15 mouse cellular contexts compared by ENCODE assay signal in the genomic region with DNA sequence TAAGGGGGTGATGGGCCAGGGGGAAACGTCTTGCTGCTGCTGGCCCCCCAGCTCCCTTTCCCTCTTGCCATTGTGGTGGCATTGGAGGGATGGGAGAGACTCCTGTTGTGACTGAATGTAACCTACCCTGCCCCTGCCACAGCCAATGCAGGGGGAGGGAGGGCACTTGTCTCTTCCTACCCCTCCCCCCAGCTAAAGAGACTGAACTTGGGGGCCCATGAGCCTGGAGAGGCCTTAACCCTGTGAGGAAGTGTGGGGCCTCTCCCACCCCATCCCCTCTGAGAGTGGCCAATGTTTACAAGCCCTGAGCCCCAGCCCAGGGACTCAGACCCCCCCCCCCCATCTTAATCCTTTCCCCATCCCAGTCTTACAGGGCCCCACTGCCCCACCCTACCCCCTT. TPM values are rescaled to one million over a fixed set of nuclear protein-coding genes. Genes with fewer than 3 reads are reported as not detected.
A peak's percentile ranks its signal among the peaks of the same experiment; 100 is the strongest.
DNase-seq lines count a peak whose midpoint lies in the region; ATAC-seq and TF ChIP-seq lines count a peak whose summit lies in the region.
"Had no signal": no experiment of that assay in that cellular context is flagged by ENCODE, and none has a peak within 500 bp of the region (broad histone marks: within the 10 kb centered on the region; RNA-seq: fewer than 3 reads in every experiment).

No protein-coding gene starts in this region.

- no peak for ATAC-seq in forebrain, embryonic 13.5 days
- no peak for ATAC-seq in forebrain, embryonic 11.5 days (replicated peaks; ENCODE audit: low FRiP score)
- no peak for ATAC-seq in limb, embryonic 12.5 days (ENCODE audit: insufficient number of reproducible peaks, insufficient read depth, low FRiP score, low TSS enrichment, low read depth)
- ATAC-seq in hindbrain, embryonic 13.5 days (ENCODE audit: low FRiP score): no peak
- ATAC-seq: liver, postnatal 0 days had no signal

- H3K4me3 ChIP-seq in forebrain, embryonic 13.5 days: no peak overlapping the region
- no peak overlapping the region for H3K4me3 ChIP-seq in forebrain, embryonic 11.5 days (ENCODE audit: low read depth, low read length)
- no peak overlapping the region for H3K4me3 ChIP-seq in limb, embryonic 12.5 days (replicated peaks)
- H3K4me3 ChIP-seq in limb, embryonic 10.5 days: no peak overlapping the region
- H3K4me3 ChIP-seq in hindbrain, embryonic 13.5 days: no peak overlapping the region
- H3K4me3 ChIP-seq in myocyte: no peak overlapping the region
- H3K4me3 ChIP-seq: kidney, embryonic 15.5 days; stomach, embryonic 15.5 days had no signal

- 0 out of 2 replicates have a peak overlapping the region, but pooled peaks have one; percentile 26 for H3K9ac ChIP-seq in forebrain, embryonic 13.5 days
- H3K9ac ChIP-seq in forebrain, embryonic 11.5 days (ENCODE audit: low read length): no peak overlapping the region
- H3K9ac ChIP-seq in limb, embryonic 12.5 days (replicated peaks): 0 out of 2 replicates have a peak overlapping the region, but pooled peaks have one; percentile 23
- no peak overlapping the region for H3K9ac ChIP-seq in hindbrain, embryonic 13.5 days
- H3K9ac ChIP-seq: kidney, embryonic 15.5 days; liver, postnatal 0 days; stomach, embryonic 15.5 days had no signal

- no peak overlapping the region for H3ac ChIP-seq in myocyte (ENCODE audit: control insufficient read depth, insufficient read length)

- peaks cover 77% of the 10 kb centered on the region for H3K36me3 ChIP-seq in forebrain, embryonic 13.5 days (ENCODE audit: poor library complexity, severe bottlenecking)
- peaks cover 27% of the 10 kb centered on the region for H3K36me3 ChIP-seq in forebrain, embryonic 11.5 days (ENCODE audit: control insufficient read depth, insufficient read depth, low read length)
- peaks cover 75% of the 10 kb centered on the region for H3K36me3 ChIP-seq in limb, embryonic 12.5 days
- peaks cover 82% of the 10 kb centered on the region for H3K36me3 ChIP-seq in limb, embryonic 10.5 days
- H3K36me3 ChIP-seq in hindbrain, embryonic 13.5 days: peaks cover 77% of the 10 kb centered on the region
- no peaks in the 10 kb centered on the region for H3K36me3 ChIP-seq in myocyte (ENCODE audit: control insufficient read depth, insufficient read depth)

- H3K4me1 ChIP-seq in forebrain, embryonic 13.5 days: peaks cover 48% of the 10 kb centered on the region
- peaks cover 12% of the 10 kb centered on the region for H3K4me1 ChIP-seq in forebrain, embryonic 11.5 days (replicated peaks; ENCODE audit: control insufficient read depth, insufficient read depth, low read length)
- peaks cover 37% of the 10 kb centered on the region for H3K4me1 ChIP-seq in limb, embryonic 12.5 days (replicated peaks)
- peaks cover 47% of the 10 kb centered on the region for H3K4me1 ChIP-seq in limb, embryonic 10.5 days
- peaks cover 48% of the 10 kb centered on the region for H3K4me1 ChIP-seq in hindbrain, embryonic 13.5 days (replicated peaks)

- no peak overlapping the region for H3K27ac ChIP-seq in forebrain, embryonic 13.5 days
- no peak overlapping the region for H3K27ac ChIP-seq in forebrain, embryonic 11.5 days (ENCODE audit: low read depth, low read length)
- H3K27ac ChIP-seq in limb, embryonic 12.5 days: no peak overlapping the region
- H3K27ac ChIP-seq in limb, embryonic 10.5 days: no peak overlapping the region
- H3K27ac ChIP-seq in hindbrain, embryonic 13.5 days: peak overlapping the region; percentile 76

- TF ChIP-seq POLR2A in myocyte (IDR thresholded peaks at IDR 0.05; ENCODE audit: insufficient read length, low read depth): no peak

- no peaks in the 10 kb centered on the region for H3K9me3 ChIP-seq in forebrain, embryonic 13.5 days (replicated peaks)
- H3K9me3 ChIP-seq in forebrain, embryonic 11.5 days (ENCODE audit: control insufficient read depth, low read length): no peaks in the 10 kb centered on the region
- no peaks in the 10 kb centered on the region for H3K9me3 ChIP-seq in limb, embryonic 12.5 days
- H3K9me3 ChIP-seq in limb, embryonic 10.5 days (replicated peaks): no peaks in the 10 kb centered on the region
- no peaks in the 10 kb centered on the region for H3K9me3 ChIP-seq in hindbrain, embryonic 13.5 days
- H3K9me3 ChIP-seq: kidney, embryonic 15.5 days; stomach, embryonic 15.5 days had no signal

- no peaks in the 10 kb centered on the region for H3K27me3 ChIP-seq in forebrain, embryonic 13.5 days
- no peaks in the 10 kb centered on the region for H3K27me3 ChIP-seq in forebrain, embryonic 11.5 days (ENCODE audit: control insufficient read depth, insufficient read depth, low read length)
- no peaks in the 10 kb centered on the region for H3K27me3 ChIP-seq in limb, embryonic 12.5 days
- no peaks in the 10 kb centered on the region for H3K27me3 ChIP-seq in limb, embryonic 10.5 days (ENCODE audit: low read depth, poor library complexity, severe bottlenecking)
- H3K27me3 ChIP-seq in hindbrain, embryonic 13.5 days: no peaks in the 10 kb centered on the region
- H3K27me3 ChIP-seq in myocyte (ENCODE audit: control insufficient read depth, insufficient read depth, insufficient read length): no peaks in the 10 kb centered on the region
- H3K27me3 ChIP-seq: kidney, embryonic 15.5 days; stomach, embryonic 15.5 days had no signal

- H3K79me2 ChIP-seq in myocyte (ENCODE audit: control insufficient read depth, insufficient read depth): peaks cover 28% of the 10 kb centered on the region

- DNase-seq in forebrain, embryonic 11.5 days (ENCODE audit: low spot score): no peak
- DNase-seq in limb, embryonic 10.5 days (ENCODE audit: low spot score): no peak
- DNase-seq in testis, postnatal 14 days (ENCODE audit: low spot score): no peak
- DNase-seq: adrenal gland, postnatal 10 days; cerebellum, postnatal 14 days; liver, postnatal 0 days had no signal

- H3K4me2 ChIP-seq in forebrain, embryonic 13.5 days: no peak overlapping the region
- no peak overlapping the region for H3K4me2 ChIP-seq in forebrain, embryonic 11.5 days (ENCODE audit: low read depth, low read length, severe bottlenecking)
- H3K4me2 ChIP-seq in limb, embryonic 12.5 days: no peak overlapping the region
- no peak overlapping the region for H3K4me2 ChIP-seq in hindbrain, embryonic 13.5 days
- no peak overlapping the region for H3K4me2 ChIP-seq in myocyte (ENCODE audit: low read depth)
- H3K4me2 ChIP-seq: kidney, embryonic 15.5 days; stomach, embryonic 15.5 days had no signal

- 30% methylated on average over 1 of the region's 1 CpGs for WGBS in forebrain, embryonic 13.5 days
- 61% methylated on average over 1 of the region's 1 CpGs for WGBS in forebrain, embryonic 11.5 days
- WGBS in limb, embryonic 12.5 days: 67% methylated on average over 1 of the region's 1 CpGs
- WGBS in limb, embryonic 10.5 days: 78% methylated on average over 1 of the region's 1 CpGs
- WGBS in hindbrain, embryonic 13.5 days: 33% methylated on average over 1 of the region's 1 CpGs

TF ChIP-seq in myocyte, 11 proteins besides CTCF, POLR2A, EP300 and RAD21 (continues in another document):
- TF ChIP-seq MYOG (IDR thresholded peaks at IDR 0.05; ENCODE audit: control insufficient read depth in 1 of 3, insufficient read depth in 1 of 3, insufficient read length in 2 of 3, low read depth in 2 of 3): no peak

RNA-seq across cellular contexts. Expression of a gene that starts 5.6 kb away (rescaled TPM):
- 0.35 TPM in 1 of 2 replicates, not detected in the other for polyA plus RNA-seq in forebrain, embryonic 13.5 days (2015; fragmentation: Nextera tagmentation; extraction: Ambion mirVana)
- 0.40 and 0.84 TPM in 2 replicates for polyA plus RNA-seq in forebrain, embryonic 11.5 days (2014; fragmentation: Nextera tagmentation; extraction: Ambion mirVana)
- 0.71 TPM in 1 of 2 replicates, not detected in the other for polyA plus RNA-seq in limb, embryonic 12.5 days (2016; fragmentation: Nextera tagmentation; extraction: Ambion mirVana)
- polyA plus RNA-seq in limb, embryonic 10.5 days (2016; fragmentation: Nextera tagmentation; extraction: Ambion mirVana): 1.5 and 2.4 TPM in 2 replicates
- polyA plus RNA-seq in hindbrain, embryonic 13.5 days (2015; fragmentation: Nextera tagmentation; extraction: Ambion mirVana): not detected in 2 replicates
- not detected for polyA plus RNA-seq in myocyte (2012; fragmentation: generic; extraction: Trizol)
- polyA plus RNA-seq: C2C12; heart, embryonic 14.5 days; small intestine, adult 2 months; stomach, embryonic 15.5 days had no signal

RNA-seq across cellular contexts. Expression of a gene that starts 5.9 kb away (rescaled TPM):
- 483 and 508 TPM in 2 replicates for polyA plus RNA-seq in forebrain, embryonic 13.5 days (2015; fragmentation: Nextera tagmentation; extraction: Ambion mirVana)
- polyA plus RNA-seq in forebrain, embryonic 11.5 days (2014; fragmentation: Nextera tagmentation; extraction: Ambion mirVana): 410 and 508 TPM in 2 replicates
- 337 and 349 TPM in 2 replicates for polyA plus RNA-seq in limb, embryonic 12.5 days (2016; fragmentation: Nextera tagmentation; extraction: Ambion mirVana)
- 257 and 295 TPM in 2 replicates for polyA plus RNA-seq in limb, embryonic 10.5 days (2016; fragmentation: Nextera tagmentation; extraction: Ambion mirVana)
- 529 and 536 TPM in 2 replicates for polyA plus RNA-seq in hindbrain, embryonic 13.5 days (2015; fragmentation: Nextera tagmentation; extraction: Ambion mirVana)
- polyA plus RNA-seq in myocyte (2012; fragmentation: generic; extraction: Trizol): 632 TPM

RNA-seq across cellular contexts. Expression of a gene that starts 9.1 kb away (rescaled TPM):
- polyA plus RNA-seq in forebrain, embryonic 13.5 days (2015; fragmentation: Nextera tagmentation; extraction: Ambion mirVana): 16.1 and 17.5 TPM in 2 replicates
- polyA plus RNA-seq in forebrain, embryonic 11.5 days (2014; fragmentation: Nextera tagmentation; extraction: Ambion mirVana): 14.0 and 14.9 TPM in 2 replicates
- 17.0 and 17.7 TPM in 2 replicates for polyA plus RNA-seq in limb, embryonic 12.5 days (2016; fragmentation: Nextera tagmentation; extraction: Ambion mirVana)
- polyA plus RNA-seq in limb, embryonic 10.5 days (2016; fragmentation: Nextera tagmentation; extraction: Ambion mirVana): 13.5 and 14.6 TPM in 2 replicates
- polyA plus RNA-seq in hindbrain, embryonic 13.5 days (2015; fragmentation: Nextera tagmentation; extraction: Ambion mirVana): 17.9 and 19.5 TPM in 2 replicates
- polyA plus RNA-seq in myocyte (2012; fragmentation: generic; extraction: Trizol): 9.6 TPM

RNA-seq across cellular contexts. Expression of a gene that starts 25.1 kb away (rescaled TPM):
- 75.6 and 82.9 TPM in 2 replicates for polyA plus RNA-seq in forebrain, embryonic 13.5 days (2015; fragmentation: Nextera tagmentation; extraction: Ambion mirVana)
- 55.9 and 62.4 TPM in 2 replicates for polyA plus RNA-seq in forebrain, embryonic 11.5 days (2014; fragmentation: Nextera tagmentation; extraction: Ambion mirVana)
- 48.0 and 52.7 TPM in 2 replicates for polyA plus RNA-seq in limb, embryonic 12.5 days (2016; fragmentation: Nextera tagmentation; extraction: Ambion mirVana)
- 53.2 and 63.4 TPM in 2 replicates for polyA plus RNA-seq in limb, embryonic 10.5 days (2016; fragmentation: Nextera tagmentation; extraction: Ambion mirVana)
- polyA plus RNA-seq in hindbrain, embryonic 13.5 days (2015; fragmentation: Nextera tagmentation; extraction: Ambion mirVana): 82.2 and 85.1 TPM in 2 replicates
- 53.0 TPM for polyA plus RNA-seq in myocyte (2012; fragmentation: generic; extraction: Trizol)

RNA-seq across cellular contexts. Expression of a gene that starts 25.9 kb away (rescaled TPM):
- 144 and 174 TPM in 2 replicates for polyA plus RNA-seq in forebrain, embryonic 13.5 days (2015; fragmentation: Nextera tagmentation; extraction: Ambion mirVana)
- 20.5 and 22.8 TPM in 2 replicates for polyA plus RNA-seq in forebrain, embryonic 11.5 days (2014; fragmentation: Nextera tagmentation; extraction: Ambion mirVana)
- 0.68 TPM in 1 of 2 replicates, not detected in the other for polyA plus RNA-seq in limb, embryonic 12.5 days (2016; fragmentation: Nextera tagmentation; extraction: Ambion mirVana)
- polyA plus RNA-seq in limb, embryonic 10.5 days (2016; fragmentation: Nextera tagmentation; extraction: Ambion mirVana): not detected in 2 replicates
- polyA plus RNA-seq in hindbrain, embryonic 13.5 days (2015; fragmentation: Nextera tagmentation; extraction: Ambion mirVana): 256 and 271 TPM in 2 replicates
- not detected for polyA plus RNA-seq in myocyte (2012; fragmentation: generic; extraction: Trizol)
- polyA plus RNA-seq: C2C12; liver, postnatal 0 days had no signal

Comparison
In these comparisons a context has a peak if more than half of its experiments do, and no peak if none do; other contexts are left out.
1. H3K9ac ChIP-seq: peak in forebrain, embryonic 13.5 days (single experiment) and limb, embryonic 12.5 days (single experiment); none in forebrain, embryonic 11.5 days (single experiment) and hindbrain, embryonic 13.5 days (single experiment).